Mouse (Mus musculus): ENCODE data around the gene Zfp992. TPM values are rescaled to one million over a fixed set of nuclear protein-coding genes. Genes with fewer than 3 reads are reported as not detected.
"Not testable (repeated sequence)": the region's sequence is repeated elsewhere in the genome, so short reads cannot be mapped to it uniquely, and the experiment has no call there.

The Zfp992 gene
- total and polyA plus RNA-seq, 3 experiments: 1.7 to 2.3 TPM; not detected in 1

- no peaks in the 10 kb centered on the region; a peak in 1 of 4 replicates for H3K36me3 ChIP-seq (ENCODE audit: control insufficient read depth in 1 of 2, insufficient read depth in 2 of 2, low read length in 2 of 2)
- TF ChIP-seq CTCF (IDR thresholded peaks at IDR 0.05 in 2 of 3, conservative IDR thresholded peaks at IDR 0.05 in 1 of 3; ENCODE audit: control insufficient read depth in 1 of 3, insufficient read depth in 1 of 3, low read depth in 2 of 3, low read length in 3 of 3, poor library complexity in 1 of 3, severe bottlenecking in 1 of 3): no peak
- no peak for TF ChIP-seq KAT2A (conservative IDR thresholded peaks at IDR 0.05; ENCODE audit: low read depth, low read length)
- no peak for DNase-seq (ENCODE audit: low read depth, low spot score)
Observed at GRCm38 (mm10) chr4:146457126-146457525, 8.3 kb downstream of the Zfp992 start.

DNA sequence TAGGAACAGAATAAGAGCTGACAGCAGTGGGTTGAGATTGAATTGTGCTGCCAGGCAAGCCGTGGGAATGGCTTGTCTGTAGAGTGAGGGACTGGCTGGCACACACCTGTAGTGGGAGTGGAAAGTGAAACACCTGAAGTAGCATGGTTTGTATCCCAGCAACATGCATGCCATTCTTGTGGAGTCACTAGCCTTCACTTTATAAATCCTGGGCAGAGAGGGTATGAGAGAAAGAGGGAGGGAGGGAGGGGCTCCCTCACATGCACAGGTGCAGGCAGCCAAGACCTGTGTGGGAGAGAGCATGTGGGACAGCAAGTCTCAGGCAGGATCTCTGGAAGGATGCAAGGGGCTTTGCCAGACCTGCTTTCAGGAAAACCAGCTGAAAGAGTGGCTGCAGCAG is 8.9 kb downstream of the Zfp992 start:
- no peaks in the 10 kb centered on the region for H3K4me1 ChIP-seq (ENCODE audit: control insufficient read depth in 1 of 2, insufficient read depth in 2 of 2, low read length in 2 of 2)
- H3K9me3 ChIP-seq (replicated peaks; ENCODE audit: insufficient read depth, low read length): no peaks in the 10 kb centered on the region
- H3K27me3 ChIP-seq (ENCODE audit: control insufficient read depth in 1 of 2, insufficient read depth in 2 of 2, low read length in 2 of 2): no peaks in the 10 kb centered on the region
- no peak overlapping the region for H3K4me3 ChIP-seq (ENCODE audit: control insufficient read depth in 1 of 2, insufficient read depth in 1 of 2, low read depth in 2 of 2, low read length in 2 of 2)
- no peak overlapping the region for H3K27ac ChIP-seq (ENCODE audit: control insufficient read depth, low read depth, low read length)
- H3K36me3 ChIP-seq (ENCODE audit: control insufficient read depth in 1 of 2, insufficient read depth in 2 of 2, low read length in 2 of 2): no peaks in the 10 kb centered on the region; a peak in 1 of 4 replicates
- H3K9ac ChIP-seq (ENCODE audit: control insufficient read depth, low read depth, low read length, poor library complexity, severe bottlenecking): no peak overlapping the region
- no peaks in the 10 kb centered on the region for H3K79me2 ChIP-seq (ENCODE audit: control insufficient read depth, insufficient read depth, low read length, poor library complexity)
- no peak for TF ChIP-seq UBTF (IDR thresholded peaks at IDR 0.05; ENCODE audit: borderline replicate concordance, insufficient read depth, low read depth, low read length)
- no peak for TF ChIP-seq TBP (IDR thresholded peaks at IDR 0.05; ENCODE audit: low read depth, low read length)
- no peak for TF ChIP-seq MXI1 (IDR thresholded peaks at IDR 0.05; ENCODE audit: low read depth, low read length)
- no peak for TF ChIP-seq POLR2AphosphoS2 (IDR thresholded peaks at IDR 0.05; ENCODE audit: low read length)
- no peak for TF ChIP-seq MAZ (IDR thresholded peaks at IDR 0.05; ENCODE audit: low read depth, low read length)
- TF ChIP-seq TAL1 (IDR thresholded peaks at IDR 0.05; ENCODE audit: low read length): no peak
- TF ChIP-seq BHLHE40 (IDR thresholded peaks at IDR 0.05; ENCODE audit: borderline replicate concordance, low read depth, low read length): no peak
- TF ChIP-seq CHD1 (IDR thresholded peaks at IDR 0.05; ENCODE audit: low read depth, low read length): no peak
- TF ChIP-seq ZNF384 (IDR thresholded peaks at IDR 0.05; ENCODE audit: low read depth, low read length): no peak
- TF ChIP-seq MAX (IDR thresholded peaks at IDR 0.05; ENCODE audit: low read length): no peak
- TF ChIP-seq ZMIZ1 (IDR thresholded peaks at IDR 0.05; ENCODE audit: low read depth, low read length): no peak
- no peak for TF ChIP-seq USF2 (IDR thresholded peaks at IDR 0.05; ENCODE audit: borderline replicate concordance in 1 of 2, insufficient read depth in 1 of 2, low read depth in 1 of 2, low read length in 2 of 2)
- DNase-seq (ENCODE audit: low read depth, low spot score): peak; percentile 2

More at GRCm38 (mm10) chr4:146457126-146457525, 8.3 kb downstream of the Zfp992 start:
- Histone ChIP-seq H3K27ac (ENCODE audit: control insufficient read depth, low read depth, low read length) (no peak overlapping the region), H3K27me3 (ENCODE audit: control insufficient read depth in 1 of 2, insufficient read depth in 2 of 2, low read length in 2 of 2) (no peaks in the 10 kb centered on the region), H3K4me1 (ENCODE audit: control insufficient read depth in 1 of 2, insufficient read depth in 2 of 2, low read length in 2 of 2) (no peaks in the 10 kb centered on the region), H3K9me3 (replicated peaks; ENCODE audit: insufficient read depth, low read length) (no peaks in the 10 kb centered on the region), H3K9ac (ENCODE audit: control insufficient read depth, low read depth, low read length, poor library complexity, severe bottlenecking) (no peak overlapping the region), H3K79me2 (ENCODE audit: control insufficient read depth, insufficient read depth, low read length, poor library complexity) (no peaks in the 10 kb centered on the region), H3K4me3 (ENCODE audit: control insufficient read depth in 1 of 2, insufficient read depth in 1 of 2, low read depth in 2 of 2, low read length in 2 of 2) (no peak overlapping the region)

DNA sequence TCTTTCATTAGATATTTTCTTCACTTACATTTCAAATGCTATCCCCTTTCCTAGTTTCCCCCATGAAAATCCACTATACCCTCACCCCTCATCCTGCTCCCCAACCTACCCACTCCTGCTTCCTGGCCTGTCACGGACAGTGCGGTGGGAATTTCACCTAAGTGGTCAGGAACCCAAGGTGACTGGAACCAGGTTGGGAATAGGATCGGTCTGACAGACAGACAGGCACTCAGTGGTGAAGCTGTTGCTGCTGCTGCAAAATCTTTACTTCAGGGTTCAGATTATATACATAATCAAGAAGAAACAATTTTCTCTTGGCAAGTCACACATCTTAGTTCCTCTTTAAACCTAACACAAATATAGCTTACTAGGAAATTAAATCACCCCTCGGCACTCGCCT is 11.0 kb downstream of the Zfp992 start:
- H3K9me3 ChIP-seq (replicated peaks; ENCODE audit: insufficient read depth, low read length); H3K4me3 ChIP-seq (ENCODE audit: control insufficient read depth in 1 of 2, insufficient read depth in 1 of 2, low read depth in 2 of 2, low read length in 2 of 2); H3K79me2 ChIP-seq (ENCODE audit: control insufficient read depth, insufficient read depth, low read length, poor library complexity); H3K27ac ChIP-seq (ENCODE audit: control insufficient read depth, low read depth, low read length); H3K36me3 ChIP-seq (ENCODE audit: control insufficient read depth in 1 of 2, insufficient read depth in 2 of 2, low read length in 2 of 2); H3K9ac ChIP-seq (ENCODE audit: control insufficient read depth, low read depth, low read length, poor library complexity, severe bottlenecking); DNase-seq (ENCODE audit: low read depth, low spot score); H3K27me3 ChIP-seq (ENCODE audit: control insufficient read depth in 1 of 2, insufficient read depth in 2 of 2, low read length in 2 of 2); H3K4me1 ChIP-seq (ENCODE audit: control insufficient read depth in 1 of 2, insufficient read depth in 2 of 2, low read length in 2 of 2): not testable (repeated sequence)

- H3K79me2 ChIP-seq (ENCODE audit: control insufficient read depth, insufficient read depth, low read length, poor library complexity); H3K4me3 ChIP-seq (ENCODE audit: control insufficient read depth in 1 of 2, insufficient read depth in 1 of 2, low read depth in 2 of 2, low read length in 2 of 2); H3K27ac ChIP-seq (ENCODE audit: control insufficient read depth, low read depth, low read length); H3K4me1 ChIP-seq (ENCODE audit: control insufficient read depth in 1 of 2, insufficient read depth in 2 of 2, low read length in 2 of 2); H3K9me3 ChIP-seq (replicated peaks; ENCODE audit: insufficient read depth, low read length); H3K27me3 ChIP-seq (ENCODE audit: control insufficient read depth in 1 of 2, insufficient read depth in 2 of 2, low read length in 2 of 2); DNase-seq (ENCODE audit: low read depth, low spot score); H3K9ac ChIP-seq (ENCODE audit: control insufficient read depth, low read depth, low read length, poor library complexity, severe bottlenecking); H3K36me3 ChIP-seq (ENCODE audit: control insufficient read depth in 1 of 2, insufficient read depth in 2 of 2, low read length in 2 of 2): not testable (repeated sequence)
Observed at GRCm38 (mm10) chr4:146460685-146461084, 11.9 kb downstream of the Zfp992 start.

- H3K27ac ChIP-seq (ENCODE audit: control insufficient read depth, low read depth, low read length); DNase-seq (ENCODE audit: low read depth, low spot score); H3K4me3 ChIP-seq (ENCODE audit: control insufficient read depth in 1 of 2, insufficient read depth in 1 of 2, low read depth in 2 of 2, low read length in 2 of 2); H3K9me3 ChIP-seq (replicated peaks; ENCODE audit: insufficient read depth, low read length); H3K27me3 ChIP-seq (ENCODE audit: control insufficient read depth in 1 of 2, insufficient read depth in 2 of 2, low read length in 2 of 2); H3K36me3 ChIP-seq (ENCODE audit: control insufficient read depth in 1 of 2, insufficient read depth in 2 of 2, low read length in 2 of 2); H3K9ac ChIP-seq (ENCODE audit: control insufficient read depth, low read depth, low read length, poor library complexity, severe bottlenecking); H3K4me1 ChIP-seq (ENCODE audit: control insufficient read depth in 1 of 2, insufficient read depth in 2 of 2, low read length in 2 of 2); H3K79me2 ChIP-seq (ENCODE audit: control insufficient read depth, insufficient read depth, low read length, poor library complexity): not testable (repeated sequence)
Observed at GRCm38 (mm10) chr4:146463649-146464351, 15.0 kb downstream of the Zfp992 start.
